Mouse (Mus musculus) CD8-positive naive resting alpha-beta T cell, adult 2 months (primary cell): ENCODE data around the gene Aig1.

Source experiments
- DNase-seq, 2 experiments: peaks; one replicate each; pipeline ENCODE4 v3.0.0; 2022; ENCODE audit warnings: low read depth in 2 of 2, low spot score in 2 of 2

Aig1 gene

GRCm38 (mm10) chr10:13653326-13653725 is 215.5 kb downstream of the Aig1 start:
- DNase-seq = no peak

GRCm38 (mm10) chr10:13652061-13652460 is 216.7 kb downstream of the Aig1 start:
- no peak for DNase-seq

- no peak for DNase-seq
These were observed 227.0 kb downstream of the Aig1 start for GRCm38 (mm10) chr10:13641750-13642149.

GRCm38 (mm10) chr10:13631796-13632195 is 237.0 kb downstream of the Aig1 start:
- no peak for DNase-seq

GRCm38 (mm10) chr10:13623735-13624134 is 245.0 kb downstream of the Aig1 start:
- no peak for DNase-seq

- no peak for DNase-seq
These were observed 267.9 kb downstream of the Aig1 start for GRCm38 (mm10) chr10:13600926-13601325.

GRCm38 (mm10) chr10:13597491-13597890 is 271.3 kb downstream of the Aig1 start:
- DNase-seq = no peak
